ENCODE assay signal across 8 mouse cellular contexts in genomic region chr19:44292483-44292882, GRCm38 (mm10). TPM values are rescaled to one million over a fixed set of nuclear protein-coding genes. Genes with fewer than 3 reads are reported as not detected.
A peak's percentile ranks its signal among the peaks of the same experiment; 100 is the strongest.
DNase-seq lines count a peak whose midpoint lies in the region; ATAC-seq and TF ChIP-seq lines count a peak whose summit lies in the region.

No protein-coding gene starts in this region.

- DNase-seq in left cerebral cortex, postnatal 4 days = peak; percentile 72
- no peak for DNase-seq in left cerebral cortex, postnatal 14 days (ENCODE audit: low spot score in 2 of 2)
- DNase-seq in cerebellum, adult 8-10 months = peak; percentile 85
- no peak for DNase-seq in midbrain, postnatal 0 days (ENCODE audit: low spot score)
- DNase-seq in ovary, postnatal 36 days (ENCODE audit: low spot score) = no peak
- DNase-seq in ovary, postnatal 14 days (ENCODE audit: low spot score) = no peak
- no peak for DNase-seq in kidney, adult 18-20 months

- no peak for TF ChIP-seq CTCF in midbrain, postnatal 0 days (IDR thresholded peaks at IDR 0.05)

- peak overlapping the region; percentile 100 for H3K4me2 ChIP-seq in hindbrain, embryonic 16.5 days (ENCODE audit: low read length)
- peak overlapping the region; percentile 100 for H3K4me2 ChIP-seq in midbrain, postnatal 0 days (ENCODE audit: low read depth, low read length, poor library complexity, severe bottlenecking)

- H3K9ac ChIP-seq in hindbrain, embryonic 16.5 days (ENCODE audit: low read depth, low read length) = peak overlapping the region; percentile 71; the same call in 1 of the 2 replicates
- no peak overlapping the region for H3K9ac ChIP-seq in midbrain, postnatal 0 days (replicated peaks; ENCODE audit: low read length, poor library complexity, severe bottlenecking)

- peaks cover 25% of the 10 kb centered on the region for H3K4me1 ChIP-seq in hindbrain, embryonic 16.5 days (ENCODE audit: control insufficient read depth, insufficient read depth, low read depth, low read length)
- H3K4me1 ChIP-seq in midbrain, postnatal 0 days (ENCODE audit: insufficient read depth, low read length) = peaks cover 16% of the 10 kb centered on the region

- WGBS in hindbrain, embryonic 16.5 days = 42% methylated on average over 3 of the region's 3 CpGs
- 56% methylated on average over 3 of the region's 3 CpGs for WGBS in midbrain, postnatal 0 days

- no peaks in the 10 kb centered on the region for H3K9me3 ChIP-seq in hindbrain, embryonic 16.5 days (ENCODE audit: control insufficient read depth, low read length)
- H3K9me3 ChIP-seq in midbrain, postnatal 0 days (ENCODE audit: low read length) = no peaks in the 10 kb centered on the region

- no peak for ATAC-seq in hindbrain, embryonic 16.5 days
- ATAC-seq in midbrain, postnatal 0 days (ENCODE audit: low FRiP score) = no peak

- H3K27ac ChIP-seq in hindbrain, embryonic 16.5 days (ENCODE audit: low read depth, low read length) = peak overlapping the region; percentile 98
- H3K27ac ChIP-seq in midbrain, postnatal 0 days (ENCODE audit: low read depth, low read length) = peak overlapping the region; percentile 99

- no peaks in the 10 kb centered on the region for H3K27me3 ChIP-seq in hindbrain, embryonic 16.5 days (replicated peaks; ENCODE audit: control insufficient read depth, insufficient read depth, low read length)
- no peaks in the 10 kb centered on the region for H3K27me3 ChIP-seq in midbrain, postnatal 0 days (ENCODE audit: insufficient read depth, low read length)

- peak overlapping the region; percentile 87; the same call in 1 of the 2 replicates for H3K4me3 ChIP-seq in hindbrain, embryonic 16.5 days (ENCODE audit: low read length)
- no peak overlapping the region for H3K4me3 ChIP-seq in midbrain, postnatal 0 days (ENCODE audit: low read depth, low read length)

- H3K36me3 ChIP-seq in hindbrain, embryonic 16.5 days (ENCODE audit: control insufficient read depth, insufficient read depth, low read length) = no peaks in the 10 kb centered on the region
- H3K36me3 ChIP-seq in midbrain, postnatal 0 days (ENCODE audit: insufficient read depth, low read length) = peaks cover 4% of the 10 kb centered on the region; the same call in 1 of the 2 replicates

- intact Hi-C loops in left cerebral cortex, postnatal 4 days (cut with DNase I) = no loop called here
- intact Hi-C loops in left cerebral cortex, postnatal 14 days (cut with DNase I) = no loop called here

RNA-seq across cellular contexts. Expression of gene Scd2, which starts 1.0 kb away (rescaled TPM):
- total RNA-seq in left cerebral cortex, postnatal 4 days (2021) = 100 to 1,000 TPM; 554 to 565 TPM
- total RNA-seq in left cerebral cortex, postnatal 14 days (2021) = 100 to 1,000 TPM; 555 to 608 TPM
- 290 and 322 TPM in 2 replicates for polyA plus RNA-seq in hindbrain, embryonic 16.5 days (2015; fragmentation: Nextera tagmentation; extraction: Ambion mirVana)
- 905 and 948 TPM in 2 replicates for total RNA-seq in midbrain, postnatal 0 days (2014; rRNA removed)
- polyA plus RNA-seq in midbrain, postnatal 0 days (2015; fragmentation: Nextera tagmentation; extraction: Ambion mirVana) = 224 and 226 TPM in 2 replicates

RNA-seq across cellular contexts. Expression of gene Scd4, which starts 40.4 kb away (rescaled TPM):
- total RNA-seq in left cerebral cortex, postnatal 4 days (2021) = 1 to 10 TPM; 1.7 to 2.3 TPM
- 1 to 10 TPM; 1.9 to 2.1 TPM for total RNA-seq in left cerebral cortex, postnatal 14 days (2021)
- polyA plus RNA-seq in hindbrain, embryonic 16.5 days (2015; fragmentation: Nextera tagmentation; extraction: Ambion mirVana) = 0.16 and 0.21 TPM in 2 replicates
- total RNA-seq in midbrain, postnatal 0 days (2014; rRNA removed) = 0.33 and 0.44 TPM in 2 replicates
- polyA plus RNA-seq in midbrain, postnatal 0 days (2015; fragmentation: Nextera tagmentation; extraction: Ambion mirVana) = 0.17 TPM in 1 of 2 replicates, not detected in the other

Comparison
In these comparisons a context has a peak if more than half of its experiments do, and no peak if none do; other contexts are left out.
1. DNase-seq: peak in left cerebral cortex, postnatal 4 days (single experiment) and cerebellum, adult 8-10 months (single experiment); none in left cerebral cortex, postnatal 14 days (0 of 2), midbrain, postnatal 0 days (single experiment), ovary, postnatal 36 days (single experiment), ovary, postnatal 14 days (single experiment) and kidney, adult 18-20 months (single experiment).